Mouse (Mus musculus) liver, embryonic 14.5 days (tissue): ENCODE measurements around the gene AC124108.1. TPM values are rescaled to one million over a fixed set of nuclear protein-coding genes. Genes with fewer than 3 reads are reported as not detected.
A peak's percentile ranks its signal among the peaks of the same experiment; 100 is the strongest.

Experiments used
- ATAC-seq: fragments of 200-750 bp; cut with Nextera tagmentation; 2 replicates; pipeline ENCODE4 v1.8.0; 2017; ENCODE audit warnings: moderate number of reproducible peaks, mild to moderate bottlenecking, moderate library complexity; ENCODE audit not compliant: insufficient read depth
- DNase-seq, 3 experiments: peaks; one replicate each; pipeline ENCODE4 v3.0.0-alpha.2; 2012 to 2013; ENCODE audit warnings: low read depth in 3 of 3, low spot score in 3 of 3
- H3K27ac ChIP-seq: fragments of 300-500 bp; sonication (generic); 2 replicates; pipeline ENCODE4 v1.5.1; 2014; ENCODE audit warnings: moderate library complexity, mild to moderate bottlenecking, control low read depth, inconsistent platforms
- H3K27me3 ChIP-seq: fragments of 300-500 bp; sonication (generic); 2 replicates; pipeline ENCODE4 v1.6.1; 2014; ENCODE audit warnings: mild to moderate bottlenecking, low read length, moderate library complexity; ENCODE audit not compliant: control insufficient read depth, insufficient read depth
- H3K36me3 ChIP-seq: fragments of 300-500 bp; sonication (generic); replicated peaks from 2 replicates; pipeline ENCODE4 v1.6.1; 2014; ENCODE audit warnings: low read depth; ENCODE audit not compliant: control insufficient read depth, insufficient read depth
- H3K4me1 ChIP-seq, 2 experiments: fragments of 200-500 bp in 1 of 2; fragments of 300-500 bp in 1 of 2; sonication (generic) in 1 of 2; replicated peaks; 2 replicates each; pipeline ENCODE4 v1.6.1; 2012 to 2014; ENCODE audit warnings: antibody characterized with exemption in 1 of 2, inconsistent platforms in 1 of 2, low read length in 1 of 2; ENCODE audit not compliant: control insufficient read depth in 2 of 2, insufficient read depth in 2 of 2
- H3K4me2 ChIP-seq: fragments of 300-500 bp; sonication (generic); 2 replicates; pipeline ENCODE4 v1.6.1; 2014; ENCODE audit warnings: low read depth, mild to moderate bottlenecking, control low read depth, moderate library complexity
- H3K4me3 ChIP-seq, 2 experiments: fragments of 200-500 bp in 1 of 2; fragments of 300-500 bp in 1 of 2; sonication (generic) in 1 of 2; 2 replicates each; pipeline ENCODE4 v1.5.1; 2012 to 2014; ENCODE audit warnings: low read depth in 2 of 2, low read length in 2 of 2, mild to moderate bottlenecking in 2 of 2, control low read depth in 1 of 2, inconsistent platforms in 1 of 2, moderate library complexity in 1 of 2; ENCODE audit not compliant: insufficient read depth in 1 of 2
- H3K9ac ChIP-seq: fragments of 300-500 bp; sonication (generic); replicated peaks from 2 replicates; pipeline ENCODE4 v1.6.1; 2014; ENCODE audit warnings: mild to moderate bottlenecking, control low read depth, moderate library complexity
- H3K9me3 ChIP-seq: fragments of 300-500 bp; sonication (generic); 2 replicates; pipeline ENCODE4 v1.6.1; 2016; ENCODE audit warnings: low read length, mixed read lengths; ENCODE audit not compliant: control insufficient read depth
- CTCF ChIP-seq: IDR thresholded peaks from 2 replicates; pipeline ENCODE4 v1.5.1; 2016; ENCODE audit warnings: antibody characterized with exemption, low read depth, control low read depth
- EP300 ChIP-seq: IDR thresholded peaks from 2 replicates; pipeline ENCODE4 v1.6.1; 2016; ENCODE audit warnings: antibody characterized with exemption, low read depth
- WGBS: fragments of 180-500 bp; shearing (Covaris S2); extraction: QIAGEN DNeasy Blood & Tissue Kit; methylation state at CpG from one replicate; pipeline ENCODE4 v1.1.7; 2014; ENCODE audit not compliant: insufficient replicate concordance; 5-methylcytosine and 5-hydroxymethylcytosine counted together
- polyA plus RNA-seq, 2 experiments: library from polyadenylated mRNA; depleted of rRNA in 1 of 2; stranded (reverse) in 1 of 2; unstranded in 1 of 2; fragments of >200 nt; fragmentation: Nextera tagmentation in 1 of 2; extraction: Ambion mirVana in 1 of 2; gene quantifications; 2 replicates each; pipeline versions ENCODE4 v1.2.1 to v1.2.3; 2012 to 2014

The AC124108.1 gene
- polyA plus RNA-seq (2012; rRNA removed): 0.02 TPM in 1 of 2 replicates, not detected in the other
- polyA plus RNA-seq (2014; fragmentation: Nextera tagmentation; extraction: Ambion mirVana): not detected in 2 replicates

GRCm38 (mm10) chr1:132191093-132191785, at the start of gene AC124108.1, which contains the start of gene Lemd1:
Gene AC124108.1 (plus strand): TSS chr1:132191457.
Gene Lemd1 (plus strand): TSS chr1:132191431.
- peak within 1 kb of the TSS; percentile 24 to 47; a peak in 3 of 4 replicates for H3K4me3 ChIP-seq
- no peaks in the 10 kb centered on the region for H3K36me3 ChIP-seq
- no peaks in the 10 kb centered on the region for H3K4me1 ChIP-seq
- no peak within 1 kb of the TSS for H3K27ac ChIP-seq
- ATAC-seq: no peak
- 2% methylated on average over 34 of the region's 34 CpGs for WGBS
- H3K9me3 ChIP-seq: no peaks in the 10 kb centered on the region
- peaks cover 57% of the 10 kb centered on the region for H3K27me3 ChIP-seq
- DNase-seq: no peak
- no peak within 1 kb of the TSS for H3K9ac ChIP-seq
- TF ChIP-seq CTCF (no peak), EP300 (no peak)
- H3K4me2 ChIP-seq: peak within 1 kb of the TSS; percentile 60

- Histone ChIP-seq H3K4me2 (no peak overlapping the region), H3K9me3 (no peaks in the 10 kb centered on the region), H3K27ac (no peak overlapping the region), H3K4me1 (peaks cover 0 to 2% of the 10 kb centered on the region in 2 experiments; a peak in 1 of 4 replicates), H3K4me3 (no peak overlapping the region), H3K9ac (no peak overlapping the region), H3K27me3 (peaks cover 9% of the 10 kb centered on the region), H3K36me3 (no peaks in the 10 kb centered on the region)
- peak; percentile 65 for ATAC-seq
- WGBS: 60% methylated on average over 13 of the region's 13 CpGs
- TF ChIP-seq EP300: no peak
- TF ChIP-seq CTCF: no peak
- DNase-seq: no peak
These were observed 49.5 kb upstream of the AC124108.1 start for GRCm38 (mm10) chr1:132141753-132142152.

- H3K27ac ChIP-seq: no peak overlapping the region
- peaks cover 9% of the 10 kb centered on the region for H3K27me3 ChIP-seq
- WGBS: 12% methylated on average over 5 of the region's 5 CpGs
- no peak overlapping the region for H3K9ac ChIP-seq
- ATAC-seq: no peak
- no peak for DNase-seq
- TF ChIP-seq EP300 (no peak), CTCF (no peak)
- peaks cover 0 to 2% of the 10 kb centered on the region in 2 experiments; a peak in 1 of 4 replicates for H3K4me1 ChIP-seq
- no peaks in the 10 kb centered on the region for H3K9me3 ChIP-seq
- no peak overlapping the region for H3K4me2 ChIP-seq
- H3K36me3 ChIP-seq: no peaks in the 10 kb centered on the region
- no peak overlapping the region for H3K4me3 ChIP-seq
These were observed 48.2 kb upstream of the AC124108.1 start for GRCm38 (mm10) chr1:132143079-132143478.

GRCm38 (mm10) chr1:132143730-132144129, 47.5 kb upstream of the AC124108.1 start:
- TF ChIP-seq EP300 (no peak), CTCF (no peak)
- WGBS: 50% methylated on average over 4 of the region's 4 CpGs

GRCm38 (mm10) chr1:132144223-132144622, 47.0 kb upstream of the AC124108.1 start:
- Histone ChIP-seq H3K9me3 (no peaks in the 10 kb centered on the region), H3K4me1 (0 out of 4 replicates have a peak, but pooled peaks cover 0 to 2% of the 10 kb centered on the region in 2 experiments), H3K36me3 (no peaks in the 10 kb centered on the region), H3K27me3 (no peaks in the 10 kb centered on the region; the same call in 1 of the 2 replicates), H3K9ac (no peak overlapping the region), H3K4me2 (no peak overlapping the region), H3K27ac (no peak overlapping the region), H3K4me3 (no peak overlapping the region)
- no peak for DNase-seq
- no peak for TF ChIP-seq EP300
- TF ChIP-seq CTCF: no peak
- 56% methylated on average over 2 of the region's 2 CpGs for WGBS
- ATAC-seq: no peak

More at GRCm38 (mm10) chr1:132143730-132144129, 47.5 kb upstream of the AC124108.1 start:
- Histone ChIP-seq H3K4me2 (no peak overlapping the region), H3K27me3 (peaks cover 4% of the 10 kb centered on the region), H3K27ac (no peak overlapping the region), H3K9ac (no peak overlapping the region), H3K4me1 (peaks cover 0 to 2% of the 10 kb centered on the region in 2 experiments; a peak in 1 of 4 replicates), H3K36me3 (no peaks in the 10 kb centered on the region), H3K9me3 (no peaks in the 10 kb centered on the region), H3K4me3 (no peak overlapping the region)
- no peak for DNase-seq
- ATAC-seq: no peak
